Mouse (Mus musculus): Measurements from ENCODE around the gene Arhgef39. TPM values are rescaled to one million over a fixed set of nuclear protein-coding genes. Genes with fewer than 3 reads are reported as not detected.
"Not testable (repeated sequence)": the region's sequence is repeated elsewhere in the genome, so short reads cannot be mapped to it uniquely, and the experiment has no call there.

Gene Arhgef39
- total RNA-seq, 2 experiments from 2014 or later = 14.0 to 15.7 TPM

- no peak for DNase-seq
These were observed 8.6 kb upstream of the Arhgef39 start for GRCm38 (mm10) chr4:43507938-43508665.

DNA sequence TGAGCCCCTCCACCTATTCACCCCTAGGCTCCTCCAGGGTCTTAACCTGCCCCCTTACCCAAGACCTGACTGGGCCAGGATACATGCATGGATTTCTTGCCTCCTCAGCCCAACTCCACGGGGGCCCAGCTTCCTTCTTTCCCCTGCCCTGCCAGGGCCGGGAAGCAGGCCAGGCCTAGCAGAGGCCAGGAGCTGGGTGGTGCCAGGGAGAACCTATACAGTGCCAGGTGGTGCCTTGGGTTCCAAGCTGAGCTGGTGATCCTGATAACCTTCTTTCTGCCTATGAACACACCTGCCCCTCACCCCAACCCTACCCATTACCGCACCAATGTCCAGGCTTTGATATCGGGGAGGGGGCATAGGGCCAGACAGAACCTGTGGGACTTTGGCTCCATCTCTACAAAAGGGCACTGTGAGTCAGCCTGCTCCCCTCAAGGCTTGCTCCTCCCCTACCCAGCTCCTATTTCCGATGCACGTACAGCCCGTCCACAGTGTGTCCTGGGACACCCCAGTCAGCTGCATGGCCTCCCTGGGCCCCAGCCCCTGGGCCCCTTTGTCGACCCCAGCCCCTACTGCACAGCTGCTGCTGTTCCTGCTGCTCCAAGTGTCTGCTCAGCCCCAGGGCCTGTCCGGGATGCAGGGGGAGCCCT is 7.2 kb upstream of the Arhgef39 start, which contains the start of gene Car9:
Gene Car9 (plus strand): TSS at position 431 of the 650 bp plus-strand sequence.
- no peak for DNase-seq

DNA sequence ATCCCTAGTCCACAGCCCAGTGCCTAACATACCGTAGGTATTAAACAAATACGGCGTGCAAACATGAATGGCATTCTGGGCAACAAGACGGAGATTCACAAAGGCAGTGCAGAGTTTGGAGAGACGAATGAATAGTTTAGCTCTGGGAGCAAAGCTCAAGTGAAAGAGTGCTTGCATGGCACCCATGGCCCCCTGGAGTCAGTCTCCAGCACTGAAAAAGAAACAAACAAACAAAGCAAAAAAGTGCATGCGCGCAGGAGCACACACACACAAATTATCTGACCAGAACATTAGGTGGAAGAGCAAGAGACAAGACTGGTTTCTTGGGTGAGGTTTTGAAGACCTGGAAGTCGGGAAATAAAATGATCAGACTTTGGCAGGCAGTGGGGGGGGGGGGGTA is 6.6 kb upstream of the Arhgef39 start:
- no peak for DNase-seq

DNA sequence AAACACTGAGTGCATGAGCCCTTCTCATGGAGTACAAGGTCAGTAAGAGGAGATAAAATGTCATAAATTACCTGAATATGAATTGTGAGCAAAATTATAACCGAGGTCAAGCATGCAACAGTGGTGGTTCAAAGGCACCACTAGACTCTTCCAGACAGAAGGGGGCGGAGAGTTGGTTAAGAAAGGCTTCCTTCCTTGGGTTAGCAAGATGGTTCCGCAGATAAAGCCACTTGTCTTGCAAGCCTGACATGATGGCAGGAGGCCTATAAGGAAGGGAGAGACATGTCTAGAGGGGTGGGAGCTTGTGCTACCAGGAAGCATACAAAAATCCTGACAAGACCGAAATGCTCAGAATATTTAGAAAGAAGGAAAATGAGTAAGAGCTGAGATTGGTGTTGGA is 4.8 kb upstream of the Arhgef39 start:
- DNase-seq = no peak

DNA sequence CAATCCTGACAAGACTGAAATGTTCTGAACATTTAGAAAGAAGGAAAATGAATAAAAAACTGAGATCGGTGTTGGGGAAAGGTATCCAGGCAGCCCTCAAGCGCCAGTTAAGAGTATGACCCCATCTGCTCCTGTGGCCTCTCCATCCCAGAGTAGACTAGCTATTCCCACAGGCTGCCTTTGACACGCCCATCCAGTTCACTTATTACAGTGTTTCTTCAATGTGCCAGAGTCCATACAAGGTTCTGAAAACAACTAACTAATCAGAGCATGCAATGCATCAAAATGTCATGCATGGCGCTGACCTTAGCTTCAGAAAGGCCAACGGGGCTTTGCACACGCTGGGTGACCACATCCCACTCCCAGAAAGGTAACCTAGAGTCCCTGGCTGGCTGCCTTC is 4.0 kb upstream of the Arhgef39 start:
- DNase-seq = no peak

GRCm38 (mm10) chr4:43503041-43503440 is 3.5 kb upstream of the Arhgef39 start:
- DNase-seq = no peak

- DNase-seq = peak; percentile 53
These were observed 512 bp downstream of the Arhgef39 start for GRCm38 (mm10) chr4:43498983-43499382.

DNA sequence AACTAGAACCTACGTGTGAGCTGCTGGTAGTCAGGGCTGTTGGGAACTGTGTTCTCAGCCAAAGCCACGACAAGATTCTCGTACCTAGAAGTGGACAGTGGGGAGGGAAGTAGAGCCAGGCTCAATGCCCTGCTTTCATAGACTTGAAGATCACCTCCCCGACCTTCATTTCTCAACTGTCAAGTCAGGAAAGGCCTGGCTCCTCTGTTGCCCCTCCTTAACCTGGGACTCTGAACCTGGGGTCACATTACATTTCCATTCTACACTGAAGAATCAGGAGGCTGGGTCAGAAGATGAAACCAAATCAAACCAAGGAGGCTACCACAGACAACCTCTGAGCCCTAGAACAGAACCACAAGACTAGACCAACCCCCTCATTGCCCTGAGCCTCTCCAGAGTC is 1.5 kb downstream of the Arhgef39 start:
- no peak for DNase-seq

GRCm38 (mm10) chr4:43497405-43497804 is 2.1 kb downstream of the Arhgef39 start:
- DNase-seq = no peak

DNA sequence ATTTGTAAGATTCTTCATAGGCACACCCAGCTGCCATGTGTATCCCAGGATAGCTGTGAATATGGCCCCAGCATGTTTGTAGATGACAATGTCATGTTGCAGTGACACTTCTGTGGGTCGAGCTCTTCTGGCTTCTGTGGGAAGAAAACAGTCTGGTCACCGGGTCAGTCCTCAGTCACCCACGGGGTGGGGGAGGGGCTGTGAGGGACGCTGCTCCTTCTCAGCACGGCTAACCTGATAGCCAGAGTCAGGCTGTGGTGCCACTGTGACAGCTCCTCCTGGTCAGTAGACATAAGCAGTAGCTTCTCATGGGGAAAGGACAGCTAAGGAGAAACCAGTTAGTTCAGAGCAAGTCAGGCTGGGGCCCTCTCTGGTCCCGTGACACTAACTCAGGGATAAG is 2.9 kb downstream of the Arhgef39 start:
- DNase-seq = no peak

DNA sequence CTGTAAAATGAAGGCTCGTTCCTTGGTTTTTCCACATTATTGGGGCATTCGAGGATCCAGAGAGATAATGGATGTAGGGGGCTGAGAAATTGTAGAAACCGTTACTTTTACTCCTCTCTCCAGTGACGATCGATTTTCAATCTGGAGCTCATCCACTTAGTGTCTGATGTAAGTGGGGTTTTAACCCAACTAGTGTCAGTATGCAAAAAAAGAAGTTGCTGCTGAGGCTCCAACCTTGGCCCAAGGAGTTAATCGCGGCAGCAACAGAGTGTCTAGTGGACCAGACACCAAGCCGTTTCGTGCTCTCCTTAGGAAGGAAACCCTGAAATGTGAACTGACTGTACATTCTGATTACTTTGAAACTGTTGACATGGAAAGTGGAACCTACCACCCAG is 5.7 kb downstream of the Arhgef39 start:
- DNase-seq = no peak

DNA sequence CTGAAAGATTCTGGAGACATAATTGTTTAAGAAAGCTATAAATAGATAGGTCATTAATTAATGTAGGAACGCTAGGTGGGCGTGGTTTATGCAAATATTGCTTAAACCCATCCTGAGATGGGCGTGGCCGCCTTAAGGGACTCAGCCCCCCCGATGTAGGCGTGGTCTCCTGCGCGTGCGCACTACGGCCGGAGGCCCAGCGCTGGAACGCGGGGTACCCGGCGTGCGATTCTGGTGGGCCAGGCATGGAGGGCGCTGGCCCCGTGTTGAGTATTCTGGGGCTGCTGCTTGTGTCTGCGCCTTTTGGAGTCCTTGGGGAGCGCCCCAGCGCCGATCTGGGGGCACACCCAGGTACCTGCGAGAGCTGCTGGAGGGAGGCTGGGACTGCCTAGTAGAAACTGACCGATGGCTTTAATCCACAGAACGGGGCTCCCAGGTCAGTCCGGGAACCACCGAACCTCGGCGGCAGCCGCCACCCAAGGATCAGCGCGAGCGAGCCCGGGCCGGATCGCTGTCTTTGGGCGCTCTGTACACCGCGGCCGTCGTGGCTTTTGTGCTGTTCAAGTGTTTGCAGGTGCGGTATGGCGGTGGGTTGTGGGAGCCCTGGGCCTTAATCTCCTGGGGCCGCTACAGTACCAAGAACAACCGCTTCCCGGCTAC is 6.2 kb downstream of the Arhgef39 start:
- peak; percentile 99 for DNase-seq

- DNase-seq = peak; percentile 93
These were observed 6.7 kb downstream of the Arhgef39 start, which contains the start of gene Ccdc107 for GRCm38 (mm10) chr4:43492821-43493185. TSS of gene Ccdc107 (plus strand) at chr4:43492900.

- DNase-seq = no peak
These were observed 7.2 kb downstream of the Arhgef39 start for GRCm38 (mm10) chr4:43492101-43492820.

DNA sequence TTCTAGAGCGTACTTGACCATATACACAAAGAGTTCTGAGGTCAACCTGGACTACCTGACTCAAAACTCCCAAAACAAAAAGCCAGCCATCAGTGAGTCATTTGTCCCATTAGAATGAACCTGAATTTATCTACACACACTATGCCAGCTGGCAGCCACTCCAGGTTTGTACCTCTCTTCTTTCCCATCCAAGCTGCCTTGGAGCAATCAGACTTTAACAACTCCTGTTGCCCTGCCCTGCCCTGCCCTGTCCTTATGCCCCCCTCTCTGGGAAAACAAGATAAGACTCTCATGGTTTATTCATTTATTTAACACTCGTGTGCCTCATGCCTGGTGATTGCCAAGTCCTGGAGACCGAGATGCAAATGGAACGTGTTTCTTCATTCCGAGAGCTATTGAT is 8.7 kb downstream of the Arhgef39 start:
- peak; percentile 60 for DNase-seq

GRCm38 (mm10) chr4:43489611-43490010 is 9.9 kb downstream of the Arhgef39 start:
- no peak for DNase-seq

DNA sequence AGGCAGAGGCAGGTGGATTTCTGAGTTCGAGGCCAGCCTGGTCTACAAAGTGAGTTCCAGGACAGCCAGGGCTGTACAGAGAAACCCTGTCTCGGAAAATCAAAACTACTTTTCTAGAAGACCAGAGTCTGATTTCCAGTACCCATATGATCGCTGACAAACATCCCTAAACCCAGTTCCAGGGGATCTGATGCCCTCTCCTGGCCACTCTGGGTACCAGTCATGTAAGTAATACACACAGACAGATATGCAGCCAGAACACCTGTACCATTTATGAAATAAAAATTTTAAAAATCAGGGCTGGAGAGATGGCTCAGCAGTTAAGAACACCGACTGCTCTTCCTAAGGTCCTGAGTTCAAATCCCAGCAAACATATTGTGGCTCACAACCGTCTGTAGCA is 13.8 kb downstream of the Arhgef39 start:
- not testable (repeated sequence) for DNase-seq

GRCm38 (mm10) chr4:43483535-43484091 is 15.9 kb downstream of the Arhgef39 start, which contains the start of gene Sit1:
TSS of gene Sit1 (minus strand) at chr4:43483734.
- no peak for DNase-seq

DNA sequence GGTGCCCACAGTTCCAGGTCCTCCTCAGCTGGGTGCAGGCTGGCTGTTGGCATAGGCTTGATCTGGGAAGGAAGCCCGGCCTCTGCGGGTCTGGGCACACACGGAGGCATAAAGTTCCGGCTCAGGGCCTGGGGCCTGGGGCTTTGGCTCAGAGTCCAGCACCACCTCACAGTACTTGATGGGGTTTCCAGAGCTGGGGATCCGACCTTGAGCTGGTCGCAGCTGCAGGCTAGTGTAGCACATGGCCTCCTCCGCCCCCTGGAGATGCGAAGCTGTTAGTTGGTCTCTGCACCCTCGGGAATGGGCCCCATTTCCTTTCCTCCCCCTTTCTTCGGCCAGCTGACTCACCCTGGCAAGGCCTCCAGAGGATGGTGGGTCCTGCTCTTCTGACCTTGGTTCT is 16.9 kb downstream of the Arhgef39 start:
- no peak for DNase-seq

DNA sequence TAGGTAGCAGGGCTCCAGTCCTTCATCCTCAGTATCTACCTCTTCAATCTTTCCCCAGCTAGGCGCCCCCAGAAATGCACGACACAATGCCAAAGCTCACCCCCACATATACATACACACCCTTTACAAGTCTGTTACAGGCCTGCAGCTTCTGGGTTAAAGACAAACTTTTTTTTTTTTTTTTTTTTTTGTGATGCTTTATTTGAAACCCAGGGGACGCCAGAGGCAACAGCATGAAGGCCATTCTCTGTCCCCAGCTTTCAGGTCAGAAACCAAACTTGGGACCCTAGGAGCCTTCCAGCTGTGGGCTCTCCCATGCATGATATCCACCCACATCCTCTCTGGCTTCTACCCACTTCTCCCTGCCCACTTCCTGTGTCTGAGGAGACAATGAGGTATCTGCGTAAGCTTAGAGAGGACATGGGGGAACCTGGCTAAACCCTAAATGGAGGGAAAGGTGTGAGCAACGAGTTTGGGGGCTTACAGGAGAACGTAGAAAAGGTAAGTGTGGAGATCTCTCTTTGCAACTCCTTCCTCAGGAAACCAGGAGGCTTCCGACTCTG is 17.5 kb downstream of the Arhgef39 start:
- DNase-seq = no peak

- no peak for DNase-seq
These were observed 18.5 kb downstream of the Arhgef39 start for GRCm38 (mm10) chr4:43480985-43481384.
